Mouse (Mus musculus): ENCODE data around the gene Zdhhc16. TPM values are rescaled to one million over a fixed set of nuclear protein-coding genes. Genes with fewer than 3 reads are reported as not detected.
A peak's percentile ranks its signal among the peaks of the same experiment; 100 is the strongest.

Gene Zdhhc16
- polyA plus RNA-seq (2021), result 87.9 TPM

- H3K27me3 ChIP-seq, result no peaks in the 10 kb centered on the region
- ChIA-PET POLR2A (interaction anchor here (0.9 to 2.6 kb wide), 5 partner anchors 10 to 34 kb away, joined by 3 to 5 read pairs (median 4); no protein-coding TSS in a partner anchor), CTCF (interaction anchor here (0.9 to 2.2 kb wide), 7 partner anchors 11 to 93 kb away, joined by 3 to 6 read pairs (median 3); no protein-coding TSS in a partner anchor)
- peak; percentile 95 for ATAC-seq
- in situ Hi-C loops (cut with MboI; ENCODE audit: low pct_unique_long_range_greater_than_20kb), result no loop called here
- TF ChIP-seq CTCF (IDR thresholded peaks at IDR 0.05), result no peak
- DNase-seq (ENCODE audit: low read depth, low spot score), result peak; percentile 90
These were observed at the start of gene Zdhhc16, which contains the start of gene Exosc1 for GRCm38 (mm10) chr19:41933179-41934086. Gene Zdhhc16 (plus strand): TSS chr19:41933480. Gene Exosc1 (minus strand): TSS chr19:41933423.

- in situ Hi-C loops (cut with MboI; ENCODE audit: low pct_unique_long_range_greater_than_20kb), result no loop called here
- no peak for TF ChIP-seq CTCF (IDR thresholded peaks at IDR 0.05)
- ChIA-PET POLR2A (no interaction called here), CTCF (no interaction called here)
- no peaks in the 10 kb centered on the region for H3K27me3 ChIP-seq
- DNase-seq (ENCODE audit: low read depth, low spot score) (no peak), ATAC-seq (no peak)
These were observed 49.4 kb upstream of the Zdhhc16 start for GRCm38 (mm10) chr19:41883882-41884281.

- ATAC-seq (no peak), DNase-seq (ENCODE audit: low read depth, low spot score) (no peak)
- ChIA-PET CTCF (no interaction called here), POLR2A (interaction anchor here (0.6 kb wide), 1 partner anchor 34 kb away, joined by 3 read pairs; no protein-coding TSS in a partner anchor)
- H3K27me3 ChIP-seq, result no peaks in the 10 kb centered on the region
- in situ Hi-C loops (cut with MboI; ENCODE audit: low pct_unique_long_range_greater_than_20kb), result no loop called here
- no peak for TF ChIP-seq CTCF (IDR thresholded peaks at IDR 0.05)
These were observed 45.1 kb upstream of the Zdhhc16 start for GRCm38 (mm10) chr19:41888191-41888590.

- TF ChIP-seq CTCF (IDR thresholded peaks at IDR 0.05), result no peak
- DNase-seq (ENCODE audit: low read depth, low spot score) (no peak), ATAC-seq (no peak)
- ChIA-PET CTCF (interaction anchor here (0.9 kb wide), 1 partner anchor 86 kb away, joined by 3 read pairs; the partner anchor contains the start of gene Mms19), POLR2A (interaction anchor here (0.7 kb wide), 1 partner anchor 37 kb away, joined by 3 read pairs; no protein-coding TSS in a partner anchor)
- in situ Hi-C loops (cut with MboI; ENCODE audit: low pct_unique_long_range_greater_than_20kb), result no loop called here
- no peaks in the 10 kb centered on the region for H3K27me3 ChIP-seq
These were observed 38.3 kb upstream of the Zdhhc16 start for GRCm38 (mm10) chr19:41894959-41895358.

DNA sequence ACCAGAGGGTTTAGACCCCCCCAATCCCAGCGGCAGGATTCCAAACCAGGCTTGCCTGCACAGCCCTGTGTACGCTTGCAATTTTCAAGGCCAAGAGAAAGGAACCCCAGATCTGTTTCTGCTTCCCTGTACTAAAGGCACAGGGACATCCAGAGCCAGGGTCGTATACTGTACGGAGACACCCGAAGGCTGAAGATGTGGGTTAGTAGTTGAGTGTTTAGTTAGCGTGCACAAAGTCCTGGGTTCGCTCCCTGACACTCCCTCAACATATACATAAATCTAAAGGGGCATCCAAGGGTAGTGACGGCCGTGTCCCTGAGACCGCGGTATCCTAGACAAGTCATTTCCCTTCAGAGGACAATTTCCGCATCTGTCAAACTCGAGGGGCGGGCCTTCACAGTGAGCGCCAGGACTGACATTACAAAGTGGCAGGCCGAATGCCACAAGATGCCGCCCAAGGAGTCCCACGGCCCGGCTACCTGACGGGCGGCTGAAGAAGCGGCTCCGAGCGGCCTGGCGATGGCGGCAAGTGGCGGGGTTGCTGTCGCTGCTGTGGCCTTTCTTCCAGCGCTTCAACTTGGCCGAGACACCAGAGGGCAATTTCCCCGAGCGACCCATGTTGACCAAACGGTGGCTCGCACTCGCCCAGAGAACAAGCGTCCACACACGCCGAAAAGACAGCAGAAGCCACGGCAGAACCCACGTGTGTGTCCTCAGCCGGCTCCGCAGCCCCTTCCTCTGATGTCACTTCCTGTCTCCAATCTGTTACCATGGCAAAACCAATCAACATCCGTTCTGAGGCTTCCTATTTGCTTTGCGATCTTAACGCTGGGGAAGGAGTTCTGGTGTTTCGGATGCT lies 37.6 kb upstream of the Zdhhc16 start, which contains the start of gene Rrp12:
Rrp12 (minus strand) TSS at position 714 of the 859 bp plus-strand sequence.
- no peak for TF ChIP-seq CTCF (IDR thresholded peaks at IDR 0.05)
- ChIA-PET POLR2A (no interaction called here), CTCF (interaction anchor here (0.9 kb wide), 1 partner anchor 85 kb away, joined by 3 read pairs; the partner anchor contains the start of gene Mms19)
- peak; percentile 73 for ATAC-seq
- in situ Hi-C loops (cut with MboI; ENCODE audit: low pct_unique_long_range_greater_than_20kb), result no loop called here
- peak; percentile 54 for DNase-seq (ENCODE audit: low read depth, low spot score)
- no peaks in the 10 kb centered on the region for H3K27me3 ChIP-seq

GRCm38 (mm10) chr19:41896319-41896711 lies 37.0 kb upstream of the Zdhhc16 start:
- DNase-seq (ENCODE audit: low read depth, low spot score), result no peak
- TF ChIP-seq CTCF (IDR thresholded peaks at IDR 0.05), result no peak
- ChIA-PET CTCF (no interaction called here), POLR2A (no interaction called here)
- ATAC-seq, result no peak
- H3K27me3 ChIP-seq, result no peaks in the 10 kb centered on the region
- in situ Hi-C loops (cut with MboI; ENCODE audit: low pct_unique_long_range_greater_than_20kb), result no loop called here

- ATAC-seq (no peak), DNase-seq (ENCODE audit: low read depth, low spot score) (no peak)
- H3K27me3 ChIP-seq, result no peaks in the 10 kb centered on the region
- CTCF ChIA-PET, result interaction anchor here (0.9 to 1.3 kb wide), 2 partner anchors 8 to 35 kb away, joined by 3 to 4 read pairs; no protein-coding TSS in a partner anchor
- in situ Hi-C loops (cut with MboI; ENCODE audit: low pct_unique_long_range_greater_than_20kb), result no loop called here
- peak; percentile 80 for TF ChIP-seq CTCF (IDR thresholded peaks at IDR 0.05)
- POLR2A ChIA-PET, result interaction anchor here (0.9 kb wide), 1 partner anchor 34 kb away, joined by 5 read pairs; the partner anchor contains the start of genes Exosc1 and Zdhhc16
These were observed 34.4 kb upstream of the Zdhhc16 start for GRCm38 (mm10) chr19:41898860-41899259.

GRCm38 (mm10) chr19:41900495-41901090 lies 32.7 kb upstream of the Zdhhc16 start:
- in situ Hi-C loops (cut with MboI; ENCODE audit: low pct_unique_long_range_greater_than_20kb), result no loop called here
- POLR2A ChIA-PET, result no interaction called here
- ATAC-seq, result no peak
- no peaks in the 10 kb centered on the region for H3K27me3 ChIP-seq
- CTCF ChIA-PET, result interaction anchor here (1.4 to 1.5 kb wide), 2 partner anchors 10 to 125 kb away, joined by 3 to 4 read pairs; no protein-coding TSS in a partner anchor
- no peak for DNase-seq (ENCODE audit: low read depth, low spot score)
- no peak for TF ChIP-seq CTCF (IDR thresholded peaks at IDR 0.05)

- TF ChIP-seq CTCF (IDR thresholded peaks at IDR 0.05), result no peak
- DNase-seq (ENCODE audit: low read depth, low spot score) (no peak), ATAC-seq (no peak)
- ChIA-PET CTCF (interaction anchor here (1.5 kb wide), 1 partner anchor 9 kb away, joined by 3 read pairs; no protein-coding TSS in a partner anchor), POLR2A (no interaction called here)
- in situ Hi-C loops (cut with MboI; ENCODE audit: low pct_unique_long_range_greater_than_20kb), result no loop called here
- no peaks in the 10 kb centered on the region for H3K27me3 ChIP-seq
These were observed 31.6 kb upstream of the Zdhhc16 start for GRCm38 (mm10) chr19:41901696-41902095.

All from Patski (cell line).